ENCODE assay signal across 8 mouse cellular contexts in genomic region chr6:51510094-51510493, GRCm38 (mm10). TPM values are rescaled to one million over a fixed set of nuclear protein-coding genes. Genes with fewer than 3 reads are reported as not detected.
DNase-seq lines count a peak whose midpoint lies in the region; ATAC-seq lines count a peak whose summit lies in the region.

No protein-coding gene starts in this region.

- peak overlapping the region; percentile 61 for H3K4me2 ChIP-seq in kidney, embryonic 15.5 days

- no peak overlapping the region for H3K27ac ChIP-seq in kidney, embryonic 15.5 days

- no peaks in the 10 kb centered on the region for H3K36me3 ChIP-seq in kidney, embryonic 15.5 days

- WGBS in kidney, embryonic 15.5 days, result 27% methylated on average over 5 of the region's 5 CpGs

- peak; percentile 65 to 78 for DNase-seq in cerebellum, postnatal 10 days
- DNase-seq in cerebellum, adult 11-12 months, result no peak
- peak; percentile 51 for DNase-seq in right cerebral cortex, postnatal 4 days
- DNase-seq in right cerebral cortex, postnatal 25 days, result no peak
- DNase-seq in embryo, embryonic 9.5 days (ENCODE audit: extremely low spot score), result peak; percentile 33
- DNase-seq in frontal cortex, postnatal 25 days (ENCODE audit: low spot score in 2 of 2), result no peak

- H3K9me3 ChIP-seq in kidney, embryonic 15.5 days (replicated peaks), result no peaks in the 10 kb centered on the region

- no peak for ATAC-seq in kidney, embryonic 15.5 days (replicated peaks; ENCODE audit: low FRiP score)
- peak; percentile 64; the same call in 1 of the 2 replicates for ATAC-seq in monocyte, adult 5-6 weeks (replicated peaks; ENCODE audit: insufficient number of reproducible peaks, low FRiP score, low TSS enrichment, poor library complexity, severe bottlenecking)

- peaks cover 8% of the 10 kb centered on the region; the same call in 1 of the 2 replicates for H3K4me1 ChIP-seq in kidney, embryonic 15.5 days

- H3K27me3 ChIP-seq in kidney, embryonic 15.5 days, result no peaks in the 10 kb centered on the region

- H3K9ac ChIP-seq in kidney, embryonic 15.5 days, result no peak overlapping the region

- no peak overlapping the region for H3K4me3 ChIP-seq in kidney, embryonic 15.5 days (replicated peaks)

RNA-seq across cellular contexts. Expression of gene Snx10, which starts 13.6 kb away (rescaled TPM):
- polyA plus RNA-seq in kidney, embryonic 15.5 days (2015; fragmentation: Nextera tagmentation; extraction: Ambion mirVana), result 16.1 and 18.4 TPM in 2 replicates
- total RNA-seq in monocyte, adult 5-6 weeks (2017), result 79.7 to 97.3 TPM (median 87.0 TPM) in 3 replicates

RNA-seq across cellular contexts. Expression of gene Cbx3, which starts 39.9 kb away (rescaled TPM):
- 476 and 547 TPM in 2 replicates for polyA plus RNA-seq in kidney, embryonic 15.5 days (2015; fragmentation: Nextera tagmentation; extraction: Ambion mirVana)
- total RNA-seq in monocyte, adult 5-6 weeks (2017), result 92.1 to 154 TPM (median 139 TPM) in 3 replicates

RNA-seq across cellular contexts. Expression of gene Hnrnpa2b1, which starts 40.4 kb away (rescaled TPM):
- polyA plus RNA-seq in kidney, embryonic 15.5 days (2015; fragmentation: Nextera tagmentation; extraction: Ambion mirVana), result 2,022 and 2,214 TPM in 2 replicates
- 1,501 to 2,313 TPM (median 1,630 TPM) in 3 replicates for total RNA-seq in monocyte, adult 5-6 weeks (2017)

Comparison
In these comparisons a context has a peak if more than half of its experiments do, and no peak if none do; other contexts are left out.
1. DNase-seq: peak in cerebellum, postnatal 10 days (2 of 2), right cerebral cortex, postnatal 4 days (single experiment) and embryo, embryonic 9.5 days (single experiment); none in cerebellum, adult 11-12 months (single experiment), right cerebral cortex, postnatal 25 days (single experiment) and frontal cortex, postnatal 25 days (0 of 2).